Mouse (Mus musculus) adrenal gland, postnatal 25 days (tissue): Measurements from ENCODE around the gene Ddrgk1. TPM values are rescaled to one million over a fixed set of nuclear protein-coding genes. Genes with fewer than 3 reads are reported as not detected.

ENCODE experiments used
- DNase-seq: peaks from one replicate; pipeline ENCODE4 v3.0.0; 2021; ENCODE audit warnings: mixed read lengths
- long read RNA-seq: library from polyadenylated mRNA; stranded (forward); transcript quantifications from one replicate; pipeline ENCODE4 v2.0.0, GENCODE M21; 2021
- total RNA-seq: library from RNA; stranded (reverse); gene quantifications from 2 replicates; pipeline ENCODE4 v1.2.3, GENCODE M21; 2021

Gene Ddrgk1
- total RNA-seq: 226 and 231 TPM in 2 replicates
- long read RNA-seq, transcript Ddrgk1-201 (9 exons, 1,238 nt): major isoform, 156 of 194 reads
- long read RNA-seq, partial matches to known transcripts: 21 of 194 reads
- long read RNA-seq, other reads (novel, unspliced or antisense): 16 of 194 reads

GRCm38 (mm10) chr2:130664102-130664701 is at the start of gene Ddrgk1:
Ddrgk1 (minus strand) TSS chr2:130664659.
- peak; percentile 91 for DNase-seq

DNA sequence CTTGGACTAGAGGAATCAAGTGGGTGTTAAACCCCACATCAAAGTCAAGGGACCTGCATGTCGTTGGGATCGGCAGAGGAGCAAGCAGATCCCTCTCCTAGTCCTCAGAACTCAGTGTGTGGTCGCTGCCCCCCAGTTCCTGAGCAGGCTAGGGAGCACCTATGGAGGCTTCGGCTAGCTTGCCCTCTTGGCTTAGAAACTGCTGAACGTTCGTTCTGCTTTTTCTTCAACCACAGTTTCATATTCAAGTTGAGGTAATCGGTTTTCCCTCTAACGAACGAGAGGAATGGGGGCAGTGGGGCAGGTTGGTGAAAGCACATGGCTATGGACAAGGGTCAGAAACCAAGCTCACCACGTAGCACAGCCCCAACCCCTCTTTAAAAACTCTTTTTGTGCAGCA is 42.6 kb upstream of the Ddrgk1 start:
- DNase-seq: no peak

GRCm38 (mm10) chr2:130706602-130707001 is 42.1 kb upstream of the Ddrgk1 start:
- DNase-seq: no peak

- no peak for DNase-seq
Observed at GRCm38 (mm10) chr2:130705178-130705577, 40.7 kb upstream of the Ddrgk1 start.

DNA sequence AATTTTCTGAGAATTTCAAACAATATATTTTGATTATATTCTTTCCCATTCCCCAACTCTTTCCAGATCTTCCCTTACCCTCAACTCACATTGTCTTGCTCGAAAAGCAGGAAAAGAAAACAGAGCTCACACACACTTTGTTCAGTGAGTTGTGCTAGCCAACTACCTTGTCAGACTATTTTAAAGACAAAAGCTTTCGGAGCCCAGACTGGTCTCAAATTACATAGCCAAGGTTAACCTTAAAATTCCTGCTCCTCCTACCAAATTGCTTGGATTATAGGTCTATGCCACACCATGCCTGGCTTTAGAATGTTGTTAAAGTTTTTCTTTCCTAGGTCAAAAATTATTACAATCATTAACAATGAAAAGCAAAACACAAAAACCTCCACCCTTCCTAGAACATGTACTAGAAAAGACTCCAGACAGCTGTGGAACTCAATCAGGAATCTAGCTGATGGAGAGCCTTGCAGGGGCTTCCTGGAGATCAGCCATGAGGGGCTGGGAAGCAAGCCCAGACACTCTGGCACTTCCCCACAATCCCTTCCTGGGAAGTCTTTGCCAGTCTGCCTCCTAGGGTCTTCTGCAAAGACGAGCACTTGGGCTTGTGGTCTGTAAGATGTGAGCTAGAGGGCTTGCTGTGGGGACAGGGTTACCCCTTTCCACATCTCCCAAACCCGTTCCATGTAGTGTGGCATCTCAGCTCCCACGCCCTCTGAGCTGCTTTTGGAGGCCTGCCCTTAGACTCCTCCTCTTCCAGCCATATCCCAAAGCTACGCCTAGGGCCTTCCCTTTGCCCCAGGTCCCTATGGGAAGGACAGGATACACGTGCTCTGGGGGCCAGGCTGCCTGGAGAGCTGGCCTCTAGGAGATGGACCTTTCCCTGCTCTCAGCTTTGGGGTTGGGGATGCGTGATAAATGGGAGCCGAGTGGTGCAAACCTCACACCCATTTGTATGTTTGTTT is 39.9 kb upstream of the Ddrgk1 start:
- no peak for DNase-seq

- peak; percentile 21 for DNase-seq
Observed at GRCm38 (mm10) chr2:130697821-130698266, 33.4 kb upstream of the Ddrgk1 start.

- peak; percentile 76 for DNase-seq
Observed at GRCm38 (mm10) chr2:130697153-130697810, 32.8 kb upstream of the Ddrgk1 start, which contains the start of gene Slc4a11. Slc4a11 (minus strand) TSS chr2:130697519.

- peak; percentile 14 for DNase-seq
Observed at GRCm38 (mm10) chr2:130696700-130697152, 32.3 kb upstream of the Ddrgk1 start.

DNA sequence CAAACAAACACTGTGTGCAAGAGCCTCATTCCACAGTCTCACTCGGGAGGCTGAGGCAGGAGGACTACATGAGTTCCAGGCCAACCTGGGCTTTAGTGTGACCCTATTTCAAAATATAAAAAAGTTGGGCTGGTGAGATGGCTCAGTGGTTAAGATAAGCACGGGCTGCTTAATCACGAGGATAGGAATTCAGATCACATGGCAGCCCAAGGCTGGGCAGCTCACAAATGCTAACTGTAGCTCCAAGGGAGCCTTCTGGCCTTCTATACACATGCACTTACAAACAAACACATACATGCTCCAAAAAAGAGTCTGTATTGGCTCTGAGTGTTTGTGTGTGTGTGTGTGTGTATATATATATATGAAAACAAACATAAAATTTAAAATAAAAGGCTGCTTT is 29.1 kb upstream of the Ddrgk1 start:
- DNase-seq: no peak

- DNase-seq: no peak
Observed at GRCm38 (mm10) chr2:130689011-130689410, 24.6 kb upstream of the Ddrgk1 start.

DNA sequence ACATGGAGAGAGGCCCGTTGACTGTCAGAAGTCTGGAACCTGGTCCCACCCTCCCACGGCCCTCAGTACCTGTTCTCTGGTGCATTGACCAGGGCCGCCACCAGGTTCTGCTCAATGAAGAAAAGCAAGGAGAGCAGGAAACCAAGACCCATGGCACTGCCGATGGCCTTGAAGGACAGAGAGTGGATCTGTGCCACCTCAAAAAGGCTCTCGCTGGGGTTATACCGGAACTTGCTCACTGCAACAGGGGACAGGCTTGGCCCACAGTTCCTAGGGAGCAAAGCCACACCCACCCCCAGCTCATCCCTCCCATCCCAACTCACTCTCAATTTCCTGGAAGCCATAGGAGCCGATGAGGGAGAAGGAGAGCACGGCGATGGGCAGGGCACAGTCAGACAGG is 21.0 kb upstream of the Ddrgk1 start:
- DNase-seq: no peak

GRCm38 (mm10) chr2:130681531-130681930 is 17.1 kb upstream of the Ddrgk1 start:
- no peak for DNase-seq

- no peak for DNase-seq
Observed at GRCm38 (mm10) chr2:130679899-130680298, 15.4 kb upstream of the Ddrgk1 start.

GRCm38 (mm10) chr2:130679154-130679553 is 14.7 kb upstream of the Ddrgk1 start:
- no peak for DNase-seq

- DNase-seq: peak; percentile 29
Observed at GRCm38 (mm10) chr2:130677211-130677610, 12.8 kb upstream of the Ddrgk1 start.

- DNase-seq: peak; percentile 84
Observed at GRCm38 (mm10) chr2:130667559-130667958, 3.1 kb upstream of the Ddrgk1 start, which contains the start of gene Itpa. Itpa (plus strand) TSS chr2:130667610.

DNA sequence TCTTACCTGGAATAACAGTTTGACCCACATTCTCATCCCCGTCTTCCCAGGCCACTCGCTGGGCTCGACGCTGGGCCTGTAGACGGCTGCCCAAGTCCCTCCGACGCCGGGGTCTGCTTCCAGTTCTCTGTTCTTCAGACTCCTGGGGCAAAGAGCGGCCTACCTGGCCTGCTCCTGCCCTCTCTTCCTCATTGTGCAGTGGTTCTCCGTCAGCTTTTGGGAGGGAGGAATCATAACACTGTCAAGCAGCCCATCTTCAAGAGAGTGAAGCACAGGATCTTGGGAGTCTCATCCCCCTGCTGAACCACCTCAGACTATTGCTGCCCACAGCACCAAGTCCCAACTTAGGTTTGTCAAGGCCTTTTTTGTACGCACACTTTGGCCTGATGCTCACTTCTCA is 1.1 kb downstream of the Ddrgk1 start:
- no peak for DNase-seq

GRCm38 (mm10) chr2:130658530-130658929 is 5.9 kb downstream of the Ddrgk1 start:
- DNase-seq: no peak

GRCm38 (mm10) chr2:130657541-130657940 is 6.9 kb downstream of the Ddrgk1 start:
- DNase-seq: no peak

GRCm38 (mm10) chr2:130656536-130656935 is 7.9 kb downstream of the Ddrgk1 start:
- no peak for DNase-seq

DNA sequence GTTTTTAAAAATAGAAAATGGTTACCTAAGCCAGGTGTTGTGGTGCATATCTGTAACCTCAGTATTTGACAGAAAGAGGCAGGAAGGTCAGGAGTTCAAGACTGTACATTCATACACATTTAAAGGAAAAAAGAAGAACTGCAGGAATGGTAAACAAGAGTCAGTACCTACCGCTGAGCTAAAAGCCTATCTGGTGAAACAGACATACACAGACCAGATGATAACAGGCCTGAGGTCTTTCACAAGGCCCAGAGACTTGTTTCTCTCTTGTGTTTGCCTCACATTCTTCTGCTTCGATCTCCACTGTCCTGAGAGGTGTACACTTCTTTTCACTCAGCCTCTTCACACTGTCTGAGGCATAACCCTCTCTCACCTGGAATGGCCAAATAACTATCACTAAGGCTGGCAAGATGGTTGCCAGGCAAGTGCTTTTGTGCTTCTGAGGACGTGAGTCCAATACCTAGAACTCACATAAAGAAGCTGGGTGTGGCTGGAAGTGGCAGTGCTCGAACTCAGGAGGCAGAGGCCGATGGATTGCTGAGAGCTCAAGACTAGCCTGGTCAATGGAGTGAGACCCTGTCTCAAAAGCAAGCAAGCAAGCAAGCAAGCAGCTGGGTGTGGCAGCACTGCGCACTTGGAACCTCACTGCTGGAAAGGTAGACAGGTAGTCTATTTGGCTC is 8.7 kb downstream of the Ddrgk1 start:
- DNase-seq: no peak

GRCm38 (mm10) chr2:130653760-130654159 is 10.7 kb downstream of the Ddrgk1 start:
- DNase-seq: no peak
